1 mouse cellular context compared by ENCODE assay signal in the genomic region with DNA sequence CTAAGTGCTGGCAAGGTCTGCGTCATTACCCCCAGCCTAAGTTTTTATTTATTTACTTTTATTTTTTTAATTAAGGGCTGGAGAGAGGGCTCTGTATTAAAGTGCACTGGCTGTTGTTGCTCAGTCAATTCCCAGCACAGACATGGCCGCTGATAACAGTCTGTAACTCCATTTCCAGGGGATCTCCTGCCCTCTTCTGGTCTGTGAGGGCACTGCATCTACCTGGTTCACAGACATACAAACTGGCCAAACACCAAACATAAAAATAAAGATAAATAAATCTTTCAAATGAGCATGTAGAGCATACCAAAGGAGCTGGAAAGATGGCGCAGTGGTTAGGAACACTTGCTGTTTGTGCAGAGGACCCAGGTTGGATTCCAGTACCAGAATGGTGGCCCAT.
TF ChIP-seq lines count a peak whose summit lies in the region.

No protein-coding gene starts in this region.

TF ChIP-seq in MEL, 35 proteins besides CTCF, POLR2A, EP300 and RAD21:
- TF ChIP-seq ZKSCAN1 (IDR thresholded peaks at IDR 0.05; ENCODE audit: low read depth, low read length) (no peak), HCFC1 (IDR thresholded peaks at IDR 0.05; ENCODE audit: low read depth, low read length) (no peak), UBTF (IDR thresholded peaks at IDR 0.05; ENCODE audit: borderline replicate concordance, insufficient read depth, low read depth, low read length) (no peak), TBP (IDR thresholded peaks at IDR 0.05; ENCODE audit: low read depth, low read length) (no peak), CHD2 (IDR thresholded peaks at IDR 0.05; ENCODE audit: low read length) (no peak), SIN3A (IDR thresholded peaks at IDR 0.05; ENCODE audit: low read length) (no peak), MYC (IDR thresholded peaks at IDR 0.05; ENCODE audit: low read depth, low read length) (no peak), RCOR1 (IDR thresholded peaks at IDR 0.05; ENCODE audit: low read depth, low read length) (no peak), MAFK (IDR thresholded peaks at IDR 0.05; ENCODE audit: borderline replicate concordance, low read depth, low read length) (no peak)
